Mouse (Mus musculus) heart, embryonic 14.5 days (tissue): Measurements from ENCODE around the gene Ttll3. TPM values are rescaled to one million over a fixed set of nuclear protein-coding genes. Genes with fewer than 3 reads are reported as not detected.

Experiments used
- ATAC-seq: fragments of 200-750 bp; cut with Nextera tagmentation; 2 replicates; pipeline ENCODE4 v1.8.0; 2017; ENCODE audit warnings: low read depth, moderate TSS enrichment; ENCODE audit not compliant: insufficient number of reproducible peaks, insufficient read depth, low FRiP score
- H3K27ac ChIP-seq, 2 experiments: fragments of 200-500 bp in 1 of 2; fragments of 300-500 bp in 1 of 2; sonication (generic) in 1 of 2; replicated peaks in 1 of 2; 2 replicates each; pipeline ENCODE4 v1.5.1; 2012 to 2014; ENCODE audit warnings: low read depth in 2 of 2, low read length in 2 of 2, control low read depth in 1 of 2, mild to moderate bottlenecking in 1 of 2, mixed read lengths in 1 of 2; ENCODE audit not compliant: control insufficient read depth in 1 of 2, insufficient read depth in 1 of 2
- H3K27me3 ChIP-seq: fragments of 300-500 bp; sonication (generic); 2 replicates; pipeline ENCODE4 v1.6.1; 2014; ENCODE audit warnings: mild to moderate bottlenecking, low read length, control low read depth; ENCODE audit not compliant: control insufficient read depth, insufficient read depth
- H3K36me3 ChIP-seq: fragments of 300-500 bp; sonication (generic); 2 replicates; pipeline ENCODE4 v1.6.1; 2014; ENCODE audit warnings: mild to moderate bottlenecking, control low read depth, low read length, mixed read lengths; ENCODE audit not compliant: control insufficient read depth, insufficient read depth
- H3K4me1 ChIP-seq, 2 experiments: fragments of 200-500 bp in 1 of 2; fragments of 300-500 bp in 1 of 2; sonication (generic) in 1 of 2; 2 replicates each; pipeline ENCODE4 v1.6.1; 2012 to 2014; ENCODE audit warnings: low read length in 2 of 2, control low read depth in 1 of 2, mixed read lengths in 1 of 2; ENCODE audit not compliant: control insufficient read depth in 2 of 2, insufficient read depth in 2 of 2
- H3K4me2 ChIP-seq: fragments of 300-500 bp; sonication (generic); 2 replicates; pipeline ENCODE4 v1.6.1; 2014; ENCODE audit warnings: mild to moderate bottlenecking, low read length
- H3K4me3 ChIP-seq, 2 experiments: fragments of 200-500 bp in 1 of 2; fragments of 300-500 bp in 1 of 2; sonication (generic) in 1 of 2; 2 replicates each; pipeline ENCODE4 v1.5.1; 2012 to 2014; ENCODE audit warnings: low read length in 2 of 2, mild to moderate bottlenecking in 2 of 2, control low read depth in 1 of 2, low read depth in 1 of 2, moderate library complexity in 1 of 2; ENCODE audit not compliant: control insufficient read depth in 1 of 2, insufficient read depth in 1 of 2
- H3K9ac ChIP-seq: fragments of 300-500 bp; sonication (generic); 2 replicates; pipeline ENCODE4 v1.6.1; 2014; ENCODE audit warnings: mild to moderate bottlenecking, low read length
- H3K9me3 ChIP-seq: fragments of 300-500 bp; sonication (generic); 2 replicates; pipeline ENCODE4 v1.6.1; 2016; ENCODE audit warnings: low read length, control low read depth; ENCODE audit not compliant: control insufficient read depth
- WGBS: fragments of 180-500 bp; shearing (Covaris S2); extraction: QIAGEN DNeasy Blood & Tissue Kit; methylation state at CpG from one replicate; pipeline ENCODE4 v1.1.7; 2014; 5-methylcytosine and 5-hydroxymethylcytosine counted together
- polyA plus RNA-seq: library from polyadenylated mRNA; unstranded; fragments of >200 nt; fragmentation: Nextera tagmentation; extraction: Ambion mirVana; gene quantifications from 2 replicates; pipeline ENCODE4 v1.2.1, GENCODE M21; 2014

Gene Ttll3
- polyA plus RNA-seq, 1 experiment from 2014 or later: 1.4 TPM

GRCm38 (mm10) chr6:113379246-113379645 is 9.8 kb upstream of the Ttll3 start:
- H3K4me2 ChIP-seq: peak overlapping the region; percentile 79
- 72% methylated on average over 6 of the region's 6 CpGs for WGBS
- H3K9ac ChIP-seq: peak overlapping the region; percentile 88
- H3K9me3 ChIP-seq: no peaks in the 10 kb centered on the region
- peaks cover 58% of the 10 kb centered on the region for H3K36me3 ChIP-seq
- no peak overlapping the region for H3K27ac ChIP-seq
- no peaks in the 10 kb centered on the region for H3K27me3 ChIP-seq
- H3K4me3 ChIP-seq: peak overlapping the region; percentile 6 to 85; a peak in 3 of 4 replicates
- peaks cover 2 to 18% of the 10 kb centered on the region in 2 experiments; a peak in 2 of 4 replicates for H3K4me1 ChIP-seq
- ATAC-seq: no peak

- H3K27me3 ChIP-seq: no peaks in the 10 kb centered on the region
- no peak overlapping the region for H3K27ac ChIP-seq
- peaks cover 58% of the 10 kb centered on the region for H3K36me3 ChIP-seq
- ATAC-seq: no peak
- H3K4me1 ChIP-seq: peaks cover 2 to 18% of the 10 kb centered on the region in 2 experiments; a peak in 2 of 4 replicates
- H3K4me2 ChIP-seq: no peak overlapping the region
- WGBS: 90% methylated on average over 11 of the region's 11 CpGs
- no peak overlapping the region for H3K4me3 ChIP-seq
- H3K9me3 ChIP-seq: no peaks in the 10 kb centered on the region
- H3K9ac ChIP-seq: no peak overlapping the region
Measured at GRCm38 (mm10) chr6:113380480-113380879, 8.6 kb upstream of the Ttll3 start.

- no peaks in the 10 kb centered on the region for H3K9me3 ChIP-seq
- H3K4me3 ChIP-seq: no peak overlapping the region
- H3K9ac ChIP-seq: no peak overlapping the region
- 94% methylated on average over 8 of the region's 8 CpGs for WGBS
- H3K36me3 ChIP-seq: peaks cover 92% of the 10 kb centered on the region
- no peak for ATAC-seq
- H3K4me2 ChIP-seq: no peak overlapping the region
- peaks cover 0 to 3% of the 10 kb centered on the region in 2 experiments; a peak in 1 of 4 replicates for H3K4me1 ChIP-seq
- no peak overlapping the region for H3K27ac ChIP-seq
- H3K27me3 ChIP-seq: no peaks in the 10 kb centered on the region
Measured at GRCm38 (mm10) chr6:113384351-113384927, 4.6 kb upstream of the Ttll3 start.

GRCm38 (mm10) chr6:113385160-113385714 is 3.8 kb upstream of the Ttll3 start:
- H3K4me1 ChIP-seq: no peaks in the 10 kb centered on the region

GRCm38 (mm10) chr6:113386025-113386424 is 3.0 kb upstream of the Ttll3 start:
- Histone ChIP-seq H3K27ac (no peak overlapping the region), H3K4me3 (no peak overlapping the region), H3K9ac (no peak overlapping the region), H3K4me1 (no peaks in the 10 kb centered on the region), H3K4me2 (no peak overlapping the region), H3K27me3 (no peaks in the 10 kb centered on the region), H3K9me3 (no peaks in the 10 kb centered on the region), H3K36me3 (peaks cover 100% of the 10 kb centered on the region)
- 84% methylated on average over 3 of the region's 3 CpGs for WGBS
- ATAC-seq: no peak

More at GRCm38 (mm10) chr6:113385160-113385714, 3.8 kb upstream of the Ttll3 start:
- Histone ChIP-seq H3K4me2 (no peak overlapping the region), H3K9me3 (no peaks in the 10 kb centered on the region), H3K27ac (no peak overlapping the region), H3K9ac (no peak overlapping the region), H3K27me3 (no peaks in the 10 kb centered on the region), H3K36me3 (peaks cover 100% of the 10 kb centered on the region), H3K4me3 (no peak overlapping the region)
- no peak for ATAC-seq
- 57% methylated on average over 11 of the region's 11 CpGs for WGBS

GRCm38 (mm10) chr6:113390715-113391114 is 1.7 kb downstream of the Ttll3 start:
- H3K9me3 ChIP-seq: no peaks in the 10 kb centered on the region
- H3K4me1 ChIP-seq: peaks cover 4 to 12% of the 10 kb centered on the region in 2 experiments
- no peak overlapping the region for H3K27ac ChIP-seq
- no peak overlapping the region for H3K9ac ChIP-seq
- ATAC-seq: no peak
- no peak overlapping the region for H3K4me3 ChIP-seq
- H3K27me3 ChIP-seq: no peaks in the 10 kb centered on the region
- H3K36me3 ChIP-seq: peaks cover 57% of the 10 kb centered on the region
- H3K4me2 ChIP-seq: no peak overlapping the region
- 81% methylated on average over 3 of the region's 3 CpGs for WGBS

GRCm38 (mm10) chr6:113392015-113392386 is 2.9 kb downstream of the Ttll3 start:
- Histone ChIP-seq H3K4me1 (peaks cover 4 to 12% of the 10 kb centered on the region in 2 experiments), H3K27me3 (no peaks in the 10 kb centered on the region), H3K4me2 (peak overlapping the region; percentile 81), H3K27ac (no peak overlapping the region), H3K4me3 (peak overlapping the region; percentile 39 to 49), H3K9ac (peak overlapping the region; percentile 72), H3K9me3 (no peaks in the 10 kb centered on the region), H3K36me3 (peaks cover 44% of the 10 kb centered on the region)
- WGBS: 18% methylated on average over 10 of the region's 10 CpGs
- ATAC-seq: 0 out of 2 replicates have a peak, but pooled peaks have one; percentile 8
